Mouse (Mus musculus) small intestine, adult 2 months (tissue): ENCODE measurements around the gene Camta2. TPM values are rescaled to one million over a fixed set of nuclear protein-coding genes. Genes with fewer than 3 reads are reported as not detected.

Experiments used
- H3K27ac ChIP-seq: fragments of 200-500 bp; 2 replicates; pipeline ENCODE4 v1.5.1; 2012; ENCODE audit warnings: low read depth, low read length, control low read depth, inconsistent platforms; ENCODE audit not compliant: insufficient read depth
- H3K27me3 ChIP-seq: fragments of 200-500 bp; 2 replicates; pipeline ENCODE4 v1.6.1; 2012; ENCODE audit warnings: mild to moderate bottlenecking, moderate library complexity, low read length, inconsistent platforms; ENCODE audit not compliant: control insufficient read depth, insufficient read depth
- H3K36me3 ChIP-seq: fragments of 200-500 bp; 2 replicates; pipeline ENCODE4 v1.6.1; 2012; ENCODE audit warnings: mild to moderate bottlenecking, low read length, control low read depth, inconsistent platforms; ENCODE audit not compliant: control insufficient read depth, insufficient read depth
- H3K4me1 ChIP-seq: fragments of 200-500 bp; 2 replicates; pipeline ENCODE4 v1.6.1; 2012; ENCODE audit warnings: low read length, inconsistent platforms, mixed read lengths; ENCODE audit not compliant: control insufficient read depth, insufficient read depth, insufficient read length
- H3K4me3 ChIP-seq: fragments of 200-500 bp; 2 replicates; pipeline ENCODE4 v1.5.1; 2012; ENCODE audit warnings: low read depth, mild to moderate bottlenecking, control low read depth, inconsistent platforms, low read length, moderate library complexity
- CTCF ChIP-seq: fragments of 200-500 bp; IDR thresholded peaks from 2 replicates; pipeline ENCODE4 v1.5.1; 2012; ENCODE audit warnings: low read depth, mild to moderate bottlenecking, control low read depth, inconsistent platforms, low read length, moderate library complexity, mixed read lengths; ENCODE audit not compliant: insufficient replicate concordance, insufficient read length; ENCODE audit errors: extremely low read depth
- POLR2A ChIP-seq: fragments of 200-500 bp; IDR thresholded peaks from 2 replicates; pipeline ENCODE4 v1.6.1; 2012; ENCODE audit warnings: low read depth, mild to moderate bottlenecking, control low read depth, inconsistent platforms, low read length, moderate library complexity
- WGBS: fragments of 180-500 bp; shearing (Covaris S2); methylation state at CpG from one replicate; pipeline ENCODE4 v1.1.7; 2018; 5-methylcytosine and 5-hydroxymethylcytosine counted together
- polyA plus RNA-seq: library from polyadenylated mRNA; depleted of rRNA; stranded (reverse); fragments of >200 nt; gene quantifications from 2 replicates; pipeline ENCODE4 v1.2.3, GENCODE M21; 2012

Camta2 gene
- polyA plus RNA-seq, 1 experiment, result 66.7 TPM

- Histone ChIP-seq H3K36me3 (peaks cover 44% of the 10 kb centered on the region), H3K4me3 (no peak overlapping the region), H3K27me3 (no peaks in the 10 kb centered on the region), H3K4me1 (peaks cover 12% of the 10 kb centered on the region), H3K27ac (no peak overlapping the region)
- TF ChIP-seq POLR2A, result no peak
- TF ChIP-seq CTCF, result no peak
- WGBS, result 74% methylated on average over 6 of the region's 6 CpGs
These were observed 14.3 kb upstream of the Camta2 start for GRCm38 (mm10) chr11:70701984-70702733.

DNA sequence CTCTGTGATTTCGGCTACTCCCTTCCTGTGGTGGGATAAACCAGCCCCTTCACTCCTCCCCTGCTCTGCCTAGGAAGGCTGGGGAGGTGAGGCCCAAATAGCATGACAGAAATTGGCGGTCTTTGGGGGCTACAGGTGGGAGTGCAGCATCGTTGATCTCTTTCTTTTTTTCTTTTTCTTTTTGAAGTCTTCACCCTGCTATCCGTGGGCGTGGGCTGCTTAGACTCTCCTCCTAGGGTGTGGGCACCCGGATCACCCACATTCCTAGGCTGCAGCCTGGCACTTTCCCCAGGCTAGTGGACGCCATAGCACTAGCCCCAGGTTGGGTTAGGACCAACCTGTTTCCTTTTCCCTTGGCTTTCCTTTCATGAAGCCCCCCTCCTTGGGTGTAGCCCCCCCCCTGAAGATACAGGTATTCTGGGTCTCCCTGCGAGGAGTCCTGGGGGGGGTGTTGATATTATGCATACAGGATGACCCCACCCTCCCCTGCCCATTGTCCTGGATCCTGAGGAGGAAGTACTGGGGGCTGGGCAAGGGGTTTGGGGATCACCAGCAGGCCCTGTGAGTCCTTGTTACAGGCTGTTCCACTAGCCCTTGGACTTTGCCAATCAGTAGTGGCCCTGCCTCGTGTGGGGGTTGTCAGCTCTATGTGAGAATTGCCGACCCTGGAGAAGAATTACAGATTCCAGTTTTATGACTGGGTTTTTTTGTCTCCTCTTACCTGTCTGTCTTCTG is 13.5 kb upstream of the Camta2 start:
- WGBS, result 4% methylated on average over 10 of the region's 10 CpGs
- Histone ChIP-seq H3K4me3 (peak overlapping the region; percentile 80), H3K27ac (peak overlapping the region; percentile 99), H3K36me3 (peaks cover 36% of the 10 kb centered on the region), H3K4me1 (peaks cover 12% of the 10 kb centered on the region), H3K27me3 (no peaks in the 10 kb centered on the region)
- TF ChIP-seq POLR2A (no peak), CTCF (no peak)

DNA sequence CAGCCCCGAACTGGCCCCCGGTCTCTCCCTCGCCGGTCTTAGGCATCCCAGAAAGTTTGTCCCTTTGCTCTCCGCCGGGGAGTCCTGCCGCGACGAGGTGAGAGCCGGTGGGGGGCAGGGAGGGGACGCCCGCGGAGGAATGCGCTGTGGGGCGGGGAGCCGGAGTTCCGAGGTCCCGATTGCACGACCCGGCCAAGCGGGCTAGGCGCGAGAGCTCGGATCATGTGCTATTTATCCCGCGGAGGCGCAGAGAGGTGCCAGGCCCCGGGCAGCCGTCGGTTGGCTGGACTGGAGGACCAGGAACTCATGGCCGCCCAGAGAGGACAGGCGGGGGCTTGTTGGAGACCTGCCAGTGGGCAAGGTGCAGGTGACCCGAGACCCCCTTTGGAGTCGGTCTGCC is 12.7 kb upstream of the Camta2 start:
- H3K27ac ChIP-seq, result peak overlapping the region; percentile 99
- peaks cover 29% of the 10 kb centered on the region for H3K36me3 ChIP-seq
- under 1% methylated on average over 34 of the region's 34 CpGs for WGBS
- peaks cover 12% of the 10 kb centered on the region for H3K4me1 ChIP-seq
- no peak for TF ChIP-seq CTCF
- TF ChIP-seq POLR2A, result peak; percentile 31; the same call in 1 of the 2 replicates
- no peaks in the 10 kb centered on the region for H3K27me3 ChIP-seq
- peak overlapping the region; percentile 80 for H3K4me3 ChIP-seq

- H3K36me3 ChIP-seq, result peaks cover 23% of the 10 kb centered on the region
- no peaks in the 10 kb centered on the region for H3K27me3 ChIP-seq
- H3K4me1 ChIP-seq, result peaks cover 12% of the 10 kb centered on the region
- H3K27ac ChIP-seq, result peak within 1 kb of the TSS; percentile 99
- H3K4me3 ChIP-seq, result peak within 1 kb of the TSS; percentile 80
- TF ChIP-seq POLR2A, result peak; percentile 71
- no peak for TF ChIP-seq CTCF
- 2% methylated on average over 69 of the region's 69 CpGs for WGBS
These were observed 12.0 kb upstream of the Camta2 start, which contains the start of the genes Inca1 and Kif1c for GRCm38 (mm10) chr11:70699722-70700556. TSS of gene Inca1 (minus strand) at chr11:70700155. TSS of gene Kif1c (plus strand) at chr11:70700548.

DNA sequence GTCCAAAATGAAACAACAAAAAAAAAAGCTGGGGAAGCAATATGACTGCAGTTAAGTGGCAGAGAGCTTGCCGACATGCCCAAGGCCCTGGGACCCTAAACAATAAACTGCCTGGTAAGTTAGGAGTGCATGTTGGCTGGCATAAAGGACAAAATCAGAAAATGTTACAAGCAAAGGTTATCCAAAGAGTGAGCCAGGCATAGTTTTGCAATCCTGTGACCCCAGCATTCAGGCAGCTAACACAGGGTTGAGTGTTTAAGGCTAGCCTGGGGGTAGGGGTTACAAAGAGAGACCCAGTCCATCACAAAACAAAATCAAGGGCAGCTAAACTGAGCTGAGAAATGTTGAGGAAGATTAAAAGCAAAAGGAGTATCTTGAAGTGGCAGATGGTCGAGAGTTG is 11.1 kb upstream of the Camta2 start:
- TF ChIP-seq CTCF, result no peak
- no peak for TF ChIP-seq POLR2A
- H3K36me3 ChIP-seq, result peaks cover 14% of the 10 kb centered on the region
- H3K4me1 ChIP-seq, result peaks cover 12% of the 10 kb centered on the region
- H3K27ac ChIP-seq, result no peak overlapping the region
- no peaks in the 10 kb centered on the region for H3K27me3 ChIP-seq
- 81% methylated on average over 2 of the region's 2 CpGs for WGBS
- no peak overlapping the region for H3K4me3 ChIP-seq

GRCm38 (mm10) chr11:70697376-70697775 is 9.5 kb upstream of the Camta2 start:
- no peaks in the 10 kb centered on the region for H3K36me3 ChIP-seq
- H3K27me3 ChIP-seq, result 0 out of 2 replicates have a peak, but pooled peaks cover 2% of the 10 kb centered on the region
- 78% methylated on average over 3 of the region's 3 CpGs for WGBS
- TF ChIP-seq POLR2A, result no peak
- TF ChIP-seq CTCF, result no peak
- H3K27ac ChIP-seq, result no peak overlapping the region
- H3K4me3 ChIP-seq, result no peak overlapping the region
- H3K4me1 ChIP-seq, result peaks cover 7% of the 10 kb centered on the region
